Mouse (Mus musculus): ENCODE results near the gene Supt5. TPM values are rescaled to one million over a fixed set of nuclear protein-coding genes. Genes with fewer than 3 reads are reported as not detected.

Supt5 gene
- polyA plus RNA-seq, 1 experiment from 2014 or later, result 104 TPM

- Histone ChIP-seq H3K36me3 (no peaks in the 10 kb centered on the region), H3K9ac (replicated peaks) (no peak overlapping the region), H3K4me2 (replicated peaks) (no peak overlapping the region), H3K4me1 (peaks cover 15% of the 10 kb centered on the region), H3K4me3 (no peak overlapping the region), H3K27me3 (no peaks in the 10 kb centered on the region), H3K27ac (replicated peaks) (no peak overlapping the region), H3K9me3 (no peaks in the 10 kb centered on the region)
- WGBS, result 50% methylated on average over 7 of the region's 7 CpGs
- ATAC-seq (replicated peaks), result no peak
These were observed 2.8 kb upstream of the Supt5 start for GRCm38 (mm10) chr7:28341381-28341780.

GRCm38 (mm10) chr7:28339213-28339917 lies 819 bp upstream of the Supt5 start:
- 81% methylated on average over 19 of the region's 19 CpGs for WGBS
- Histone ChIP-seq H3K9ac (replicated peaks) (peak overlapping the region; percentile 90; the same call in 1 of the 2 replicates), H3K4me3 (peak overlapping the region; percentile 73), H3K4me1 (peaks cover 27% of the 10 kb centered on the region), H3K4me2 (replicated peaks) (peak overlapping the region; percentile 83), H3K27me3 (no peaks in the 10 kb centered on the region), H3K9me3 (no peaks in the 10 kb centered on the region), H3K27ac (replicated peaks) (peak overlapping the region; percentile 91), H3K36me3 (no peaks in the 10 kb centered on the region; the same call in 1 of the 2 replicates)
- no peak for ATAC-seq (replicated peaks)

GRCm38 (mm10) chr7:28335471-28335870 lies 3.1 kb downstream of the Supt5 start:
- H3K9ac ChIP-seq (replicated peaks), result no peak overlapping the region
- no peak overlapping the region for H3K4me2 ChIP-seq (replicated peaks)
- H3K36me3 ChIP-seq, result peaks cover 11% of the 10 kb centered on the region
- no peak overlapping the region for H3K4me3 ChIP-seq
- no peak for ATAC-seq (replicated peaks)
- no peaks in the 10 kb centered on the region for H3K9me3 ChIP-seq
- peaks cover 27% of the 10 kb centered on the region for H3K4me1 ChIP-seq
- no peak overlapping the region for H3K27ac ChIP-seq (replicated peaks)
- no peaks in the 10 kb centered on the region for H3K27me3 ChIP-seq
- 94% methylated on average over 2 of the region's 2 CpGs for WGBS

GRCm38 (mm10) chr7:28334534-28334933 lies 4.0 kb downstream of the Supt5 start:
- H3K4me3 ChIP-seq, result no peak overlapping the region
- no peak overlapping the region for H3K27ac ChIP-seq (replicated peaks)
- WGBS, result 93% methylated on average over 4 of the region's 4 CpGs
- ATAC-seq (replicated peaks), result no peak
- H3K4me1 ChIP-seq, result peaks cover 27% of the 10 kb centered on the region
- no peak overlapping the region for H3K9ac ChIP-seq (replicated peaks)
- H3K9me3 ChIP-seq, result no peaks in the 10 kb centered on the region
- no peak overlapping the region for H3K4me2 ChIP-seq (replicated peaks)
- peaks cover 19% of the 10 kb centered on the region for H3K36me3 ChIP-seq
- H3K27me3 ChIP-seq, result no peaks in the 10 kb centered on the region

- Histone ChIP-seq H3K27me3 (no peaks in the 10 kb centered on the region), H3K4me3 (no peak overlapping the region), H3K27ac (replicated peaks) (no peak overlapping the region), H3K9ac (replicated peaks) (no peak overlapping the region), H3K9me3 (no peaks in the 10 kb centered on the region), H3K4me2 (replicated peaks) (no peak overlapping the region), H3K4me1 (no peaks in the 10 kb centered on the region), H3K36me3 (peaks cover 80% of the 10 kb centered on the region)
- no peak for ATAC-seq (replicated peaks)
- 99% methylated on average over 2 of the region's 2 CpGs for WGBS
These were observed 10.3 kb downstream of the Supt5 start for GRCm38 (mm10) chr7:28328260-28328659.

GRCm38 (mm10) chr7:28326457-28326856 lies 12.1 kb downstream of the Supt5 start:
- no peak for ATAC-seq (replicated peaks)

GRCm38 (mm10) chr7:28325293-28325692 lies 13.3 kb downstream of the Supt5 start:
- Histone ChIP-seq H3K9me3 (no peaks in the 10 kb centered on the region), H3K4me3 (no peak overlapping the region), H3K4me2 (replicated peaks) (no peak overlapping the region), H3K27me3 (no peaks in the 10 kb centered on the region), H3K4me1 (no peaks in the 10 kb centered on the region), H3K36me3 (peaks cover 96% of the 10 kb centered on the region), H3K9ac (replicated peaks) (no peak overlapping the region), H3K27ac (replicated peaks) (no peak overlapping the region)
- ATAC-seq (replicated peaks), result no peak
- WGBS, result 96% methylated on average over 8 of the region's 8 CpGs

More at GRCm38 (mm10) chr7:28326457-28326856, 12.1 kb downstream of the Supt5 start:
- Histone ChIP-seq H3K36me3 (peaks cover 97% of the 10 kb centered on the region), H3K4me1 (no peaks in the 10 kb centered on the region), H3K9ac (replicated peaks) (no peak overlapping the region), H3K4me2 (replicated peaks) (no peak overlapping the region), H3K27ac (replicated peaks) (no peak overlapping the region), H3K27me3 (no peaks in the 10 kb centered on the region), H3K9me3 (no peaks in the 10 kb centered on the region), H3K4me3 (no peak overlapping the region)
- 81% methylated on average over 4 of the region's 4 CpGs for WGBS

GRCm38 (mm10) chr7:28321974-28322720 lies 16.4 kb downstream of the Supt5 start:
- Histone ChIP-seq H3K27me3 (no peaks in the 10 kb centered on the region), H3K4me3 (no peak overlapping the region), H3K9me3 (no peaks in the 10 kb centered on the region), H3K36me3 (peaks cover 98% of the 10 kb centered on the region), H3K9ac (replicated peaks) (no peak overlapping the region), H3K4me2 (replicated peaks) (no peak overlapping the region), H3K27ac (replicated peaks) (no peak overlapping the region), H3K4me1 (no peaks in the 10 kb centered on the region)
- no peak for ATAC-seq (replicated peaks)
- 95% methylated on average over 15 of the region's 15 CpGs for WGBS

- no peak overlapping the region for H3K4me3 ChIP-seq
- no peak overlapping the region for H3K9ac ChIP-seq (replicated peaks)
- H3K4me1 ChIP-seq, result no peaks in the 10 kb centered on the region
- H3K36me3 ChIP-seq, result peaks cover 97% of the 10 kb centered on the region
- ATAC-seq (replicated peaks), result no peak
- H3K9me3 ChIP-seq, result no peaks in the 10 kb centered on the region
- 96% methylated on average over 17 of the region's 17 CpGs for WGBS
- no peak overlapping the region for H3K4me2 ChIP-seq (replicated peaks)
- H3K27me3 ChIP-seq, result no peaks in the 10 kb centered on the region
- H3K27ac ChIP-seq (replicated peaks), result no peak overlapping the region
These were observed 19.8 kb downstream of the Supt5 start for GRCm38 (mm10) chr7:28318714-28319113.

GRCm38 (mm10) chr7:28318036-28318435 lies 20.5 kb downstream of the Supt5 start:
- 89% methylated on average over 3 of the region's 3 CpGs for whole genome bisulfite sequencing
- no peak for ATAC-seq (replicated peaks)

GRCm38 (mm10) chr7:28311926-28312543 lies 26.5 kb downstream of the Supt5 start, which contains the start of gene Timm50:
Timm50 (minus strand) TSS chr7:28312072.
- H3K4me2 ChIP-seq (replicated peaks), result peak within 1 kb of the TSS; percentile 87
- H3K4me1 ChIP-seq, result peaks cover 22% of the 10 kb centered on the region
- peak; percentile 98 for ATAC-seq (replicated peaks)
- peak within 1 kb of the TSS; percentile 79 for H3K27ac ChIP-seq (replicated peaks)
- H3K27me3 ChIP-seq, result no peaks in the 10 kb centered on the region
- peaks cover 61% of the 10 kb centered on the region for H3K36me3 ChIP-seq
- WGBS, result 1% methylated on average over 45 of the region's 45 CpGs
- H3K9me3 ChIP-seq, result no peaks in the 10 kb centered on the region
- peak within 1 kb of the TSS; percentile 85 for H3K9ac ChIP-seq (replicated peaks)
- peak within 1 kb of the TSS; percentile 89 for H3K4me3 ChIP-seq

More at GRCm38 (mm10) chr7:28318036-28318435, 20.5 kb downstream of the Supt5 start:
- no peak overlapping the region for H3K4me2 ChIP-seq (replicated peaks)
- peaks cover 90% of the 10 kb centered on the region for H3K36me3 ChIP-seq
- H3K27ac ChIP-seq (replicated peaks), result no peak overlapping the region
- H3K4me1 ChIP-seq, result no peaks in the 10 kb centered on the region
- H3K4me3 ChIP-seq, result no peak overlapping the region
- no peaks in the 10 kb centered on the region for H3K27me3 ChIP-seq
- no peaks in the 10 kb centered on the region for H3K9me3 ChIP-seq
- H3K9ac ChIP-seq (replicated peaks), result no peak overlapping the region
